Mouse (Mus musculus): Measurements from ENCODE around the gene Tas2r115. TPM values are rescaled to one million over a fixed set of nuclear protein-coding genes. Genes with fewer than 3 reads are reported as not detected.
"Not testable (repeated sequence)": the region's sequence is repeated elsewhere in the genome, so short reads cannot be mapped to it uniquely, and the experiment has no call there.

Tas2r115 gene
- polyA plus RNA-seq (2012; ENCODE audit: insufficient read depth, low replicate concordance): not detected in 2 replicates

DNA sequence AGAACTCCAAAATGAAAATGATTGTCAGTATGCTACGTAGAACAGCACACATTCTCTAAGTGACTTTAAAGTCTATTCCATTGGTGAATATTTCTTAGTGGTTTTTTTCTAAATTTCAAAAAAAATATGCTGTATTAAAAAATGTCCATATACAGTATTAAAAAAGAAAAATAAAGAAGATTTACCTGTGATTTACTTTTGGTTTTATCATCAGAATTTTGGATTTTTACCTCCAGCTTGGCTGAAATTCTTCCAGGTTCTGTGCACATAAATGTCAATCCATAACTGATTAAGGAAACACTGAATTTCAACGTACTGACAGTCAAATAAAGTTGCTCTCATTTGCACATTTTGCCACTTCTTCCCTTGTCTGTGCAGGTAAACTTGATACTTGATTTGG, at the start of gene Tas2r115:
TSS of gene Tas2r115 (minus strand) at position 101 of the 400 bp plus-strand sequence.
- peaks cover 6% of the 10 kb centered on the region; the same call in 1 of the 2 replicates for H3K9me3 ChIP-seq
- no peaks in the 10 kb centered on the region for H3K36me3 ChIP-seq (replicated peaks; ENCODE audit: low read length)
- no peak within 1 kb of the TSS for H3K4me3 ChIP-seq (replicated peaks)
- no peaks in the 10 kb centered on the region for H3K27me3 ChIP-seq (replicated peaks)
- TF ChIP-seq GATA1 (IDR thresholded peaks at IDR 0.05; ENCODE audit: borderline replicate concordance, low read length): no peak
- H3K4me1 ChIP-seq: no peaks in the 10 kb centered on the region

DNA sequence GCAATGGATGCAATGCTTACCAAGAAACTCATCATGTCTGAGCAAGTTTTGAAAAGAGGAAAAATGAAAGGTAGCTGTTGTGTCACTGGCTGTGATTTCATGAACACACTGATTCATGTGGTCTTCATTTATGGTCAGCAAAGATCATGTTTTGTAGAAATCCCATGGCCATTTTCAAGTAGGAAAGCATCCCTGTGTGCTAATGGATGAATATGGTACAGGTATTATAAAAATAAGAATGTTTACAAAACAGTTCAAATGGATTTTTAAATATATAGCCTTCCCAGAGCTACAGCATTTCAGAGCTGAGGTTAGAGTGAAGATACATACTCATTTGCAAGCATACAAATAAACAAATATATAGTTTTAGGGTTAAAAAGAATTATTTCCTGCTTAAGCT, 40.2 kb upstream of the Tas2r115 start, which contains the start of gene Tas2r136:
TSS of gene Tas2r136 (minus strand) at position 101 of the 400 bp plus-strand sequence.
- no peak within 1 kb of the TSS for H3K4me3 ChIP-seq (replicated peaks)

GRCm38 (mm10) chr6:132761831-132762230, 24.0 kb upstream of the Tas2r115 start, which contains the start of gene Tas2r102:
Gene Tas2r102 (plus strand): TSS chr6:132762131.
- TF ChIP-seq FLI1 (IDR thresholded peaks at IDR 0.05; ENCODE audit: low read length) (no peak), GATA1 (IDR thresholded peaks at IDR 0.05; ENCODE audit: borderline replicate concordance, low read length) (no peak)
- H3K36me3 ChIP-seq (replicated peaks; ENCODE audit: low read length): no peaks in the 10 kb centered on the region
- H3K27me3 ChIP-seq (replicated peaks): no peaks in the 10 kb centered on the region
- no peak within 1 kb of the TSS for H3K4me3 ChIP-seq (replicated peaks)
- H3K4me1 ChIP-seq: no peaks in the 10 kb centered on the region
- peaks cover 5% of the 10 kb centered on the region; the same call in 1 of the 2 replicates for H3K9me3 ChIP-seq

More for the DNA sequence above, 40.2 kb upstream of the Tas2r115 start, which contains the start of gene Tas2r136:
- Histone ChIP-seq H3K9me3 (no peaks in the 10 kb centered on the region), H3K4me1 (no peaks in the 10 kb centered on the region), H3K27me3 (replicated peaks) (no peaks in the 10 kb centered on the region), H3K36me3 (replicated peaks; ENCODE audit: low read length) (no peaks in the 10 kb centered on the region)
- TF ChIP-seq GATA1 (IDR thresholded peaks at IDR 0.05; ENCODE audit: borderline replicate concordance, low read length) (no peak), FLI1 (IDR thresholded peaks at IDR 0.05; ENCODE audit: low read length) (no peak)

DNA sequence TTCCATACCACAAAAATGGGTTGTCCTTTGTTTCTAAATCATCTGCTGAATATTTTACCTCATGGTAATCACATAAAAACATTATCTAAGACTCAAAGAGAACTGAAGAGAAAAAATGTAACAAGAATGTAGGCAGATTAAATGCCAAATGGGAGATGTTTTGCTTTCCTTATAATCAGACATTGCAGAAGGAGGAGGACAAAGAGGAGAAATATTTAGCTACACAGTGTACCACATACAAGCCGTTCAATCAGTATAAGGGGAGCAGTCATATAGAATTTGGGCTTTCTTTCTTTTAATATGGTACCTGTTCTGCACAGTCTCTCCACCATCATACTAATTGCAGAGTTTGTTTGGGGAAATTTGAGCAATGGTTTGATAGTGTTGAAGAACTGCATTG, 16.6 kb upstream of the Tas2r115 start, which contains the start of gene Tas2r124:
TSS of gene Tas2r124 (plus strand) at position 301 of the 400 bp plus-strand sequence.
- TF ChIP-seq GATA1 (IDR thresholded peaks at IDR 0.05; ENCODE audit: borderline replicate concordance, low read length) (no peak), FLI1 (IDR thresholded peaks at IDR 0.05; ENCODE audit: low read length) (no peak)
- no peaks in the 10 kb centered on the region for H3K36me3 ChIP-seq (replicated peaks; ENCODE audit: low read length)

GRCm38 (mm10) chr6:132750206-132750605, 12.4 kb upstream of the Tas2r115 start:
- peaks cover 4% of the 10 kb centered on the region; the same call in 1 of the 2 replicates for H3K9me3 ChIP-seq
- no peaks in the 10 kb centered on the region for H3K27me3 ChIP-seq (replicated peaks)
- no peaks in the 10 kb centered on the region for H3K36me3 ChIP-seq (replicated peaks; ENCODE audit: low read length)
- no peaks in the 10 kb centered on the region for H3K4me1 ChIP-seq
- TF ChIP-seq GATA1 (IDR thresholded peaks at IDR 0.05; ENCODE audit: borderline replicate concordance, low read length) (no peak), FLI1 (IDR thresholded peaks at IDR 0.05; ENCODE audit: low read length) (no peak)
- no peak overlapping the region for H3K4me3 ChIP-seq (replicated peaks)

More for the DNA sequence above, 16.6 kb upstream of the Tas2r115 start, which contains the start of gene Tas2r124:
- H3K9me3 ChIP-seq: peaks cover 4% of the 10 kb centered on the region; the same call in 1 of the 2 replicates
- no peaks in the 10 kb centered on the region for H3K27me3 ChIP-seq (replicated peaks)
- no peak within 1 kb of the TSS for H3K4me3 ChIP-seq (replicated peaks)
- H3K4me1 ChIP-seq: no peaks in the 10 kb centered on the region

GRCm38 (mm10) chr6:132711828-132712227, 26.0 kb downstream of the Tas2r115 start, which contains the start of gene Tas2r122:
Gene Tas2r122 (minus strand): TSS chr6:132711928.
- Histone ChIP-seq H3K27me3 (replicated peaks) (no peaks in the 10 kb centered on the region), H3K4me1 (no peaks in the 10 kb centered on the region), H3K4me3 (replicated peaks) (no peak within 1 kb of the TSS), H3K9me3 (peaks cover 4% of the 10 kb centered on the region; the same call in 1 of the 2 replicates), H3K36me3 (replicated peaks; ENCODE audit: low read length) (no peaks in the 10 kb centered on the region)
- TF ChIP-seq FLI1 (IDR thresholded peaks at IDR 0.05; ENCODE audit: low read length): no peak
- no peak for TF ChIP-seq GATA1 (IDR thresholded peaks at IDR 0.05; ENCODE audit: borderline replicate concordance, low read length)

GRCm38 (mm10) chr6:132700907-132701306, 36.9 kb downstream of the Tas2r115 start, which contains the start of gene Tas2r121:
Gene Tas2r121 (minus strand): TSS chr6:132701007.
- no peak within 1 kb of the TSS for H3K4me3 ChIP-seq (replicated peaks)
- no peaks in the 10 kb centered on the region for H3K9me3 ChIP-seq
- H3K27me3 ChIP-seq (replicated peaks): no peaks in the 10 kb centered on the region
- no peaks in the 10 kb centered on the region for H3K4me1 ChIP-seq
- no peaks in the 10 kb centered on the region for H3K36me3 ChIP-seq (replicated peaks; ENCODE audit: low read length)
- TF ChIP-seq GATA1 (IDR thresholded peaks at IDR 0.05; ENCODE audit: borderline replicate concordance, low read length) (no peak), FLI1 (IDR thresholded peaks at IDR 0.05; ENCODE audit: low read length) (no peak)

- not testable (repeated sequence) for H3K36me3 ChIP-seq (replicated peaks; ENCODE audit: low read length); H3K4me3 ChIP-seq (replicated peaks); H3K27me3 ChIP-seq (replicated peaks); H3K9me3 ChIP-seq; H3K4me1 ChIP-seq
Observed at GRCm38 (mm10) chr6:132691596-132691995, 46.2 kb downstream of the Tas2r115 start.

Other genes starting within 250 kb of the Tas2r115 start
- gene Prh1, start 168.2 kb downstream of the Tas2r115 start, polyA plus RNA-seq (2012; ENCODE audit: insufficient read depth, low replicate concordance): not detected in 2 replicates
- gene Prp2, start 142.1 kb downstream of the Tas2r115 start, polyA plus RNA-seq (2012; ENCODE audit: insufficient read depth, low replicate concordance): not detected in 2 replicates
- not detected in 2 replicates for gene A630073D07Rik, start 86.5 kb downstream of the Tas2r115 start, polyA plus RNA-seq (2012; ENCODE audit: insufficient read depth, low replicate concordance)
- not detected in 2 replicates for gene Tas2r120, start 81.1 kb downstream of the Tas2r115 start, polyA plus RNA-seq (2012; ENCODE audit: insufficient read depth, low replicate concordance)
- not detected in 2 replicates for gene Tas2r121, start 37.0 kb downstream of the Tas2r115 start, polyA plus RNA-seq (2012; ENCODE audit: insufficient read depth, low replicate concordance)
- gene Tas2r122, start 26.1 kb downstream of the Tas2r115 start, polyA plus RNA-seq (2012; ENCODE audit: insufficient read depth, low replicate concordance): not detected in 2 replicates
- gene Tas2r124, start 16.7 kb upstream of the Tas2r115 start, polyA plus RNA-seq (2012; ENCODE audit: insufficient read depth, low replicate concordance): not detected in 2 replicates
- not detected in 2 replicates for gene Tas2r102, start 24.1 kb upstream of the Tas2r115 start, polyA plus RNA-seq (2012; ENCODE audit: insufficient read depth, low replicate concordance)
- not detected in 2 replicates for gene Tas2r136, start 40.1 kb upstream of the Tas2r115 start, polyA plus RNA-seq (2012; ENCODE audit: insufficient read depth, low replicate concordance)
- gene Tas2r117, start 64.8 kb upstream of the Tas2r115 start, polyA plus RNA-seq (2012; ENCODE audit: insufficient read depth, low replicate concordance): not detected in 2 replicates
- gene Tas2r123, start 109.1 kb upstream of the Tas2r115 start, polyA plus RNA-seq (2012; ENCODE audit: insufficient read depth, low replicate concordance): not detected in 2 replicates
- not detected in 2 replicates for gene Tas2r116, start 117.4 kb upstream of the Tas2r115 start, polyA plus RNA-seq (2012; ENCODE audit: insufficient read depth, low replicate concordance)
- not detected in 2 replicates for gene Tas2r110, start 130.0 kb upstream of the Tas2r115 start, polyA plus RNA-seq (2012; ENCODE audit: insufficient read depth, low replicate concordance)
- not detected in 2 replicates for gene Tas2r113, start 155.0 kb upstream of the Tas2r115 start, polyA plus RNA-seq (2012; ENCODE audit: insufficient read depth, low replicate concordance)
- gene Tas2r125, start 171.6 kb upstream of the Tas2r115 start, polyA plus RNA-seq (2012; ENCODE audit: insufficient read depth, low replicate concordance): not detected in 2 replicates
- not detected in 2 replicates for gene Tas2r129, start 213.1 kb upstream of the Tas2r115 start, polyA plus RNA-seq (2012; ENCODE audit: insufficient read depth, low replicate concordance)
- gene Tas2r131, start 219.9 kb upstream of the Tas2r115 start, polyA plus RNA-seq (2012; ENCODE audit: insufficient read depth, low replicate concordance): 2.3 TPM in 1 of 2 replicates, not detected in the other
- gene Tas2r109, start 242.9 kb upstream of the Tas2r115 start, polyA plus RNA-seq (2012; ENCODE audit: insufficient read depth, low replicate concordance): not detected in 2 replicates

Measured in megakaryocyte, embryonic 14.5 days (primary cell).